Mouse (Mus musculus): ENCODE measurements around the gene Nemp2. TPM values are rescaled to one million over a fixed set of nuclear protein-coding genes. Genes with fewer than 3 reads are reported as not detected.

Nemp2 gene
- polyA plus RNA-seq, 1 experiment: 3.9 TPM

GRCm38 (mm10) chr1:52653366-52653765, 22.9 kb downstream of the Nemp2 start:
- DNase-seq: peak; percentile 12
- no peaks in the 10 kb centered on the region; the same call in 1 of the 2 replicates for H3K36me3 ChIP-seq (ENCODE audit: control insufficient read depth, insufficient read depth, low read length)
- H3K4me1 ChIP-seq (ENCODE audit: control insufficient read depth, insufficient read depth, low read length): no peaks in the 10 kb centered on the region
- no peak for TF ChIP-seq POLR2A (IDR thresholded peaks at IDR 0.05; ENCODE audit: low read depth, low read length)
- TF ChIP-seq CTCF (conservative IDR thresholded peaks at IDR 0.05; ENCODE audit: insufficient read depth, insufficient read length, low read depth, low read length): no peak
- H3K27ac ChIP-seq (ENCODE audit: insufficient read depth, low read depth, low read length): no peak overlapping the region
- no peaks in the 10 kb centered on the region for H3K27me3 ChIP-seq (replicated peaks; ENCODE audit: control insufficient read depth, insufficient read depth, low read length)
- 73% methylated on average over 1 of the region's 1 CpGs for WGBS
- H3K4me3 ChIP-seq (ENCODE audit: insufficient read depth, low read depth, low read length): no peak overlapping the region

- Histone ChIP-seq H3K4me1 (ENCODE audit: control insufficient read depth, insufficient read depth, low read length) (no peaks in the 10 kb centered on the region), H3K27ac (ENCODE audit: insufficient read depth, low read depth, low read length) (no peak overlapping the region), H3K36me3 (ENCODE audit: control insufficient read depth, insufficient read depth, low read length) (no peaks in the 10 kb centered on the region; the same call in 1 of the 2 replicates), H3K4me3 (ENCODE audit: insufficient read depth, low read depth, low read length) (no peak overlapping the region), H3K27me3 (replicated peaks; ENCODE audit: control insufficient read depth, insufficient read depth, low read length) (no peaks in the 10 kb centered on the region)
- DNase-seq: no peak
- TF ChIP-seq POLR2A (IDR thresholded peaks at IDR 0.05; ENCODE audit: low read depth, low read length) (no peak), CTCF (conservative IDR thresholded peaks at IDR 0.05; ENCODE audit: insufficient read depth, insufficient read length, low read depth, low read length) (no peak)
- WGBS: 70% methylated on average over 4 of the region's 4 CpGs
Measured at GRCm38 (mm10) chr1:52655153-52655552, 24.6 kb downstream of the Nemp2 start.

GRCm38 (mm10) chr1:52658160-52658559, 27.7 kb downstream of the Nemp2 start:
- DNase-seq: no peak
- no peaks in the 10 kb centered on the region; the same call in 1 of the 2 replicates for H3K36me3 ChIP-seq (ENCODE audit: control insufficient read depth, insufficient read depth, low read length)
- WGBS: 85% methylated on average over 7 of the region's 7 CpGs

GRCm38 (mm10) chr1:52660278-52660677, 29.8 kb downstream of the Nemp2 start:
- H3K4me3 ChIP-seq (ENCODE audit: insufficient read depth, low read depth, low read length): no peak overlapping the region
- 51% methylated on average over 2 of the region's 2 CpGs for WGBS
- no peaks in the 10 kb centered on the region; the same call in 1 of the 2 replicates for H3K36me3 ChIP-seq (ENCODE audit: control insufficient read depth, insufficient read depth, low read length)
- no peaks in the 10 kb centered on the region for H3K4me1 ChIP-seq (ENCODE audit: control insufficient read depth, insufficient read depth, low read length)
- DNase-seq: no peak
- no peaks in the 10 kb centered on the region for H3K27me3 ChIP-seq (replicated peaks; ENCODE audit: control insufficient read depth, insufficient read depth, low read length)
- H3K27ac ChIP-seq (ENCODE audit: insufficient read depth, low read depth, low read length): peak overlapping the region; percentile 39; the same call in 1 of the 2 replicates
- no peak for TF ChIP-seq POLR2A (IDR thresholded peaks at IDR 0.05; ENCODE audit: low read depth, low read length)
- TF ChIP-seq CTCF (conservative IDR thresholded peaks at IDR 0.05; ENCODE audit: insufficient read depth, insufficient read length, low read depth, low read length): no peak

More at GRCm38 (mm10) chr1:52658160-52658559, 27.7 kb downstream of the Nemp2 start:
- no peaks in the 10 kb centered on the region for H3K27me3 ChIP-seq (replicated peaks; ENCODE audit: control insufficient read depth, insufficient read depth, low read length)
- no peaks in the 10 kb centered on the region for H3K4me1 ChIP-seq (ENCODE audit: control insufficient read depth, insufficient read depth, low read length)
- H3K4me3 ChIP-seq (ENCODE audit: insufficient read depth, low read depth, low read length): no peak overlapping the region
- no peak overlapping the region for H3K27ac ChIP-seq (ENCODE audit: insufficient read depth, low read depth, low read length)
- TF ChIP-seq CTCF (conservative IDR thresholded peaks at IDR 0.05; ENCODE audit: insufficient read depth, insufficient read length, low read depth, low read length) (no peak), POLR2A (IDR thresholded peaks at IDR 0.05; ENCODE audit: low read depth, low read length) (no peak)

DNA sequence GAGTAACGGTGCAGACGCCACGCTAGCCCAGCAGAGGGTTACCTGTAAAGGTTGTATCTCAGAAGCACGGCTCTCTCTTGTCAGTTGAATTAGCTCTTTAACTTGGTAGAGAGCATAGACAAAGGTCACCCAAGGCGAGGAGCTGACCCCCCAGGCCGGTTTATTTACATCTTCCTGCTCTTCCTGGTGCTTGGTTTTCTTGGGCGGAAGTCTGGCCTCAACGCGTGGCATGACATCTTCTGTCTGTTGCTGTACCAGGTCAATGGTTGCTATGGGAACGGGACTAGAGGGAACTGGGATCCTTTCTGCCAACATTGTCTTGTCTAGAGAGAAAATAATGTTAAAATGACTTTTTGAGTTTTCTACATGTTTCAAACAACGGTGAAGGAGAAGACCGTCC, 30.3 kb downstream of the Nemp2 start:
- DNase-seq: no peak
- TF ChIP-seq CTCF (conservative IDR thresholded peaks at IDR 0.05; ENCODE audit: insufficient read depth, insufficient read length, low read depth, low read length) (no peak), POLR2A (IDR thresholded peaks at IDR 0.05; ENCODE audit: low read depth, low read length) (no peak)
- 79% methylated on average over 12 of the region's 12 CpGs for WGBS
- Histone ChIP-seq H3K4me3 (ENCODE audit: insufficient read depth, low read depth, low read length) (no peak overlapping the region), H3K27ac (ENCODE audit: insufficient read depth, low read depth, low read length) (peak overlapping the region; percentile 39; the same call in 1 of the 2 replicates), H3K27me3 (replicated peaks; ENCODE audit: control insufficient read depth, insufficient read depth, low read length) (no peaks in the 10 kb centered on the region), H3K4me1 (ENCODE audit: control insufficient read depth, insufficient read depth, low read length) (no peaks in the 10 kb centered on the region), H3K36me3 (ENCODE audit: control insufficient read depth, insufficient read depth, low read length) (no peaks in the 10 kb centered on the region; the same call in 1 of the 2 replicates)

GRCm38 (mm10) chr1:52663228-52663627, 32.7 kb downstream of the Nemp2 start:
- whole genome bisulfite sequencing: 92% methylated on average over 7 of the region's 7 CpGs
- no peak for TF ChIP-seq POLR2A (IDR thresholded peaks at IDR 0.05; ENCODE audit: low read depth, low read length)
- no peak for TF ChIP-seq CTCF (conservative IDR thresholded peaks at IDR 0.05; ENCODE audit: insufficient read depth, insufficient read length, low read depth, low read length)
- no peak for DNase-seq
- Histone ChIP-seq H3K27ac (ENCODE audit: insufficient read depth, low read depth, low read length) (no peak overlapping the region), H3K36me3 (ENCODE audit: control insufficient read depth, insufficient read depth, low read length) (no peaks in the 10 kb centered on the region; the same call in 1 of the 2 replicates), H3K4me1 (ENCODE audit: control insufficient read depth, insufficient read depth, low read length) (no peaks in the 10 kb centered on the region), H3K4me3 (ENCODE audit: insufficient read depth, low read depth, low read length) (no peak overlapping the region), H3K27me3 (replicated peaks; ENCODE audit: control insufficient read depth, insufficient read depth, low read length) (no peaks in the 10 kb centered on the region)

DNA sequence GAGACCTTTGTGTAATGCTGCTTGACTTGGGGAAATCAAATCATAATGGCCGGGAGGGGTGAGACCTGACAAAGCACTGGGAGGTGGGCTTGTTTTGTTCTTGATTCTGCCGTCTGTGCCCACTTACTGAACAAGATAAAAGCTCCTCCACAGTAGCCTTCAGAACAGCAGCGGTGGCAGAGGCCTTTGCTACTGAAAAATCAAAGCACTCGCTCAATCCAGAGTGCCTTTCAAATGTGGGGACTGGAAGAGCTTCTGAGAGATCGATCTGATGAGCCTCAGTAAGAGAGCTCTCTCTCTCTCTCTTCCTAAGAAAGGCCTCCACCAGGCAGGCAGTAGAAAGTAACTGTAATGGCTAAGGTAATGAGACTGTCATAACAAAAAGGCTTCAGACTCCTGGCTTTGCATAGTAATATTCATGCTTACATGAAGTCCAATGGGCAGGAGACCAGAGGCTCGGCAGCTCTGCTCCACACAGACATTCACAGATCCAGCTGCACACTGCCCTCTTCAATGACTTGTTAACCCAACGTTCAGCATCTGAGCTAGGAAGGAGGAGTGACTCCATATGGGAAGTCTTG, 38.3 kb downstream of the Nemp2 start:
- Histone ChIP-seq H3K27me3 (replicated peaks; ENCODE audit: control insufficient read depth, insufficient read depth, low read length) (no peaks in the 10 kb centered on the region), H3K27ac (ENCODE audit: insufficient read depth, low read depth, low read length) (no peak overlapping the region), H3K4me1 (ENCODE audit: control insufficient read depth, insufficient read depth, low read length) (no peaks in the 10 kb centered on the region), H3K36me3 (ENCODE audit: control insufficient read depth, insufficient read depth, low read length) (no peaks in the 10 kb centered on the region), H3K4me3 (ENCODE audit: insufficient read depth, low read depth, low read length) (no peak overlapping the region)
- WGBS: 67% methylated on average over 7 of the region's 7 CpGs
- TF ChIP-seq POLR2A (IDR thresholded peaks at IDR 0.05; ENCODE audit: low read depth, low read length) (no peak), CTCF (conservative IDR thresholded peaks at IDR 0.05; ENCODE audit: insufficient read depth, insufficient read length, low read depth, low read length) (no peak)
- DNase-seq: no peak

Data from kidney, adult 2 months (tissue).